Mouse (Mus musculus) E14TG2a.4 (cell line): ENCODE data around the gene Trp53bp2.

Experiments used
- H3K27me3 ChIP-seq: 2 replicates; pipeline ENCODE4 v1.6.1; 2014; ENCODE audit warnings: low read length, control low read depth; ENCODE audit not compliant: insufficient read depth
- H3K36me3 ChIP-seq: 2 replicates; pipeline ENCODE4 v1.6.1; 2014; ENCODE audit warnings: low read length, control low read depth; ENCODE audit not compliant: insufficient read depth
- H3K4me1 ChIP-seq: replicated peaks from 2 replicates; pipeline ENCODE4 v1.6.1; 2014; ENCODE audit warnings: low read depth, low read length, control low read depth
- H3K4me3 ChIP-seq: replicated peaks from 2 replicates; pipeline ENCODE4 v1.5.1; 2014; ENCODE audit warnings: mild to moderate bottlenecking, low read length
- H3K9me3 ChIP-seq: 2 replicates; pipeline ENCODE4 v1.6.1; 2014; ENCODE audit warnings: low read length, control low read depth
- CTCF ChIP-seq: conservative IDR thresholded peaks from 2 replicates; pipeline ENCODE4 v1.5.1; 2014; ENCODE audit warnings: low read length
- NANOG ChIP-seq: IDR thresholded peaks from 2 replicates; pipeline ENCODE4 v1.6.1; 2014; ENCODE audit warnings: borderline replicate concordance, low read length, mixed read lengths
- POU5F1 ChIP-seq: IDR thresholded peaks from 2 replicates; pipeline ENCODE4 v1.6.1; 2014; ENCODE audit warnings: low read length, borderline replicate concordance

Gene Trp53bp2

GRCm38 (mm10) chr1:182505291-182505690, 96.3 kb downstream of the Trp53bp2 start:
- TF ChIP-seq POU5F1 (no peak), CTCF (no peak), NANOG (no peak)

DNA sequence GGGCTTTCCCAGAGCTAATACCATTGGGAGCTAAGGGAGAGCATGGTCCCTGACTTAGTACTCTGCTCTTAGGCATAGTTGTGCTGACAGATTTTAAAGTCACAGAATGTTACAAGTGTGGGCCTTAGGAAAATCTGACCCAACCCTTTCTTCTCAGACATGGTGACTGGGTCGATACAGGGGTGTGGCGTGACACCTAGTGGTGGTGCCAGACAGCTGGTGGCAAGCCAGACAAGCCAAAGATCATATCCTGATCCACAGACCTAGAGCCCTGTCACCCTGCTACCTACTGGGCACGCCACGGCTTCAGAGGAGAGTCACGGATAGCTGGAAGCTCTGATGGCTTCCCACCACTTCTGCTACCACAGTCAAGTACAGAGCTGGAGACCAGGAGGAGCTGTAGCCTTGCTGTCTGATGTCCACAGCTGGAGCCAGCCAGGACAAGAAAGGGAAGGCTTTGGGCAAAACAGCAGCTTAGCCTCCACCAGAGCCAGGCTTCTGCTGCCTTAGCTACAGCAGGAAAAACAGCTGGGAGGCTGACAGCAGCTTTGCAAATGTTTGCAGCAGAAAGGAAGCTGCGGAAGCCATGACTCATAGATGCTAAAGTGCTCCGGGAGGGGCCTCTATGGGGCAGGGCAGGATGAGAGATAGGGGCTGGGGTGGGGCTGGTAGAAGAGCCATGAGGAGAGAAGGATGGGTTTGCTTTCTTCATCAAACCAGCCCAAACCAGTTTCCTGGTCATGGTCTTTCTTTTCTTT, 97.4 kb downstream of the Trp53bp2 start:
- TF ChIP-seq CTCF, result no peak
- H3K9me3 ChIP-seq, result peaks cover 3% of the 10 kb centered on the region; the same call in 1 of the 2 replicates
- H3K4me1 ChIP-seq, result peaks cover 75% of the 10 kb centered on the region
- H3K4me3 ChIP-seq, result peak overlapping the region; percentile 26; the same call in 1 of the 2 replicates
- H3K27me3 ChIP-seq, result peaks cover 6% of the 10 kb centered on the region; the same call in 1 of the 2 replicates
- H3K36me3 ChIP-seq, result no peaks in the 10 kb centered on the region

More at GRCm38 (mm10) chr1:182505291-182505690, 96.3 kb downstream of the Trp53bp2 start:
- Histone ChIP-seq H3K4me3 (no peak overlapping the region), H3K27me3 (peaks cover 3% of the 10 kb centered on the region; the same call in 1 of the 2 replicates), H3K4me1 (peaks cover 68% of the 10 kb centered on the region), H3K36me3 (no peaks in the 10 kb centered on the region), H3K9me3 (peaks cover 14% of the 10 kb centered on the region)

DNA sequence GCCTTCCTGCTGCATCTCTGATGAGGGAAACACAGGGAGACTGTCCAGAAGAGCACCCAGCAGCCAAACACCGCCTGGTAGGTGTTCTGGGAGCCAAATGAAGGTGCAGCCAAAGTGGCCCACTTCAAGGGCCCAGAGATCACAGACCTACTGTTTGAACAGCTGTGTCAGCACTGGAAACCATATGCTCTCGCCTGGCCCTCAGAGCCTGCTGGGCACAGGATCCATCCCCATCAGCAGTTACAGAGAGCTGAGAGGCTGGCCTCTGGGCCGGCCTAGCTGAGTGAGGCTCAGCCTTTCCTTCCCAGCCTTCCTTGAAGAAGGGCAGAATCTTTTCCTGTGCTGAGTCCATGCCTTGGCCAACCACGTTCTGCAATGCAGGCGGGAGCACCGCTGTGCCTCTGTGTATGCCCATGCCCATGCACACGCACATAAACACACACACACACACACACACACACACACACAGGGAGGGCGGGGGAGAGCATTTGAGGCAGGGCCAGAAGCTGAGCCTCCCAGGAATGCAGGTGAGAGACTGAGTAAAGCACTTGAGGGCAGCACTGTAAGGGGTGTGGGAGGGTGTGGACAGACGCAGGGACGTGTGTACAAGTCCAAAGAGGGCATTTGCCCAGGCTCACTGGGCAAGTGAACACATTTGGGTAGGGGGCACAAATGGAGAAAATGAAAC, 100.3 kb downstream of the Trp53bp2 start:
- Histone ChIP-seq H3K36me3 (no peaks in the 10 kb centered on the region), H3K27me3 (peaks cover 17% of the 10 kb centered on the region), H3K9me3 (no peaks in the 10 kb centered on the region), H3K4me3 (peak overlapping the region; percentile 46), H3K4me1 (peaks cover 81% of the 10 kb centered on the region)
- TF ChIP-seq NANOG, result no peak
- TF ChIP-seq CTCF, result no peak
- no peak for TF ChIP-seq POU5F1

- TF ChIP-seq POU5F1, result no peak
- TF ChIP-seq NANOG, result no peak
- TF ChIP-seq CTCF, result no peak
- no peaks in the 10 kb centered on the region for H3K9me3 ChIP-seq
- H3K36me3 ChIP-seq, result no peaks in the 10 kb centered on the region
- peaks cover 32% of the 10 kb centered on the region for H3K27me3 ChIP-seq
- peaks cover 64% of the 10 kb centered on the region for H3K4me1 ChIP-seq
- no peak overlapping the region for H3K4me3 ChIP-seq
Measured at GRCm38 (mm10) chr1:182511073-182511472, 102.1 kb downstream of the Trp53bp2 start.

- H3K36me3 ChIP-seq, result no peaks in the 10 kb centered on the region
- H3K27me3 ChIP-seq, result peaks cover 39% of the 10 kb centered on the region
- H3K4me1 ChIP-seq, result peaks cover 63% of the 10 kb centered on the region
- no peak for TF ChIP-seq CTCF
- TF ChIP-seq POU5F1, result no peak
- TF ChIP-seq NANOG, result no peak
- H3K9me3 ChIP-seq, result no peaks in the 10 kb centered on the region
- H3K4me3 ChIP-seq, result no peak overlapping the region
Measured at GRCm38 (mm10) chr1:182511778-182512177, 102.8 kb downstream of the Trp53bp2 start.
